Mouse (Mus musculus) kidney, adult 11 months (tissue): Measurements from ENCODE around the gene Nptn.
"Not testable (repeated sequence)": the region's sequence is repeated elsewhere in the genome, so short reads cannot be mapped to it uniquely, and the experiment has no call there.

Source experiments
- DNase-seq: peaks from one replicate; pipeline ENCODE4 v3.0.0; 2022

Nptn gene

GRCm38 (mm10) chr9:58565945-58566344 lies 16.1 kb upstream of the Nptn start:
- DNase-seq = not testable (repeated sequence)

GRCm38 (mm10) chr9:58567682-58568081 lies 14.4 kb upstream of the Nptn start:
- no peak for DNase-seq

GRCm38 (mm10) chr9:58571001-58571400 lies 11.0 kb upstream of the Nptn start:
- no peak for DNase-seq

GRCm38 (mm10) chr9:58578669-58579068 lies 3.4 kb upstream of the Nptn start:
- peak; percentile 79 for DNase-seq

- not testable (repeated sequence) for DNase-seq
Observed at GRCm38 (mm10) chr9:58580453-58581195, 1.4 kb upstream of the Nptn start.

GRCm38 (mm10) chr9:58581283-58581930 lies 633 bp upstream of the Nptn start:
- no peak for DNase-seq

GRCm38 (mm10) chr9:58582581-58583266 lies 684 bp downstream of the Nptn start:
- no peak for DNase-seq

GRCm38 (mm10) chr9:58583267-58583641 lies 1.2 kb downstream of the Nptn start:
- no peak for DNase-seq

- DNase-seq = no peak
Observed at GRCm38 (mm10) chr9:58584323-58584722, 2.3 kb downstream of the Nptn start.

GRCm38 (mm10) chr9:58588657-58589056 lies 6.6 kb downstream of the Nptn start:
- no peak for DNase-seq

GRCm38 (mm10) chr9:58595313-58595712 lies 13.3 kb downstream of the Nptn start:
- no peak for DNase-seq

GRCm38 (mm10) chr9:58613790-58614189 lies 31.8 kb downstream of the Nptn start:
- no peak for DNase-seq

GRCm38 (mm10) chr9:58615064-58615938 lies 33.3 kb downstream of the Nptn start:
- no peak for DNase-seq

- no peak for DNase-seq
Observed at GRCm38 (mm10) chr9:58623009-58623408, 41.0 kb downstream of the Nptn start.

- DNase-seq = no peak
Observed at GRCm38 (mm10) chr9:58627197-58627596, 45.2 kb downstream of the Nptn start.

GRCm38 (mm10) chr9:58630441-58630840 lies 48.4 kb downstream of the Nptn start:
- no peak for DNase-seq

GRCm38 (mm10) chr9:58648406-58649264 lies 66.6 kb downstream of the Nptn start:
- no peak for DNase-seq

GRCm38 (mm10) chr9:58649265-58649626 lies 67.2 kb downstream of the Nptn start:
- DNase-seq = no peak

GRCm38 (mm10) chr9:58651993-58652392 lies 70.0 kb downstream of the Nptn start:
- no peak for DNase-seq

- DNase-seq = no peak
Observed at GRCm38 (mm10) chr9:58654494-58654893, 72.5 kb downstream of the Nptn start.

- DNase-seq = no peak
Observed at GRCm38 (mm10) chr9:58656396-58656795, 74.4 kb downstream of the Nptn start.

GRCm38 (mm10) chr9:58656824-58657223 lies 74.8 kb downstream of the Nptn start:
- DNase-seq = no peak
